Mouse (Mus musculus) cortical plate, adult 2 months (tissue): ENCODE measurements at regions not wholly inside any gene's neighbourhood (a gene's known extent, or its start where the extent isn't known, plus 50 kb on each side); places are given as distances from the start of the nearest gene placed in this dataset.
"Not testable (repeated sequence)": the region's sequence is repeated elsewhere in the genome, so short reads cannot be mapped to it uniquely, and the experiment has no call there.

ENCODE experiments used
- H3K27ac ChIP-seq: fragments of 200-500 bp; 2 replicates; pipeline ENCODE4 v1.5.1; 2012; ENCODE audit warnings: low read length, control low read depth, inconsistent platforms; ENCODE audit not compliant: insufficient read depth
- H3K4me1 ChIP-seq: fragments of 200-500 bp; 2 replicates; pipeline ENCODE4 v1.6.1; 2011; ENCODE audit warnings: low read length; ENCODE audit not compliant: control insufficient read depth, insufficient read depth
- H3K4me3 ChIP-seq: fragments of 200-500 bp; 2 replicates; pipeline ENCODE4 v1.5.1; 2011; ENCODE audit warnings: mild to moderate bottlenecking, low read length, control low read depth; ENCODE audit not compliant: insufficient read depth
- CTCF ChIP-seq: fragments of 200-500 bp; IDR thresholded peaks from 2 replicates; pipeline ENCODE4 v1.5.1; 2011; ENCODE audit warnings: mild to moderate bottlenecking, control low read depth, low read length; ENCODE audit not compliant: insufficient read depth; ENCODE audit errors: extremely low read depth
- POLR2A ChIP-seq: fragments of 200-500 bp; IDR thresholded peaks from 2 replicates; pipeline ENCODE4 v1.6.1; 2011; ENCODE audit warnings: mild to moderate bottlenecking, low read length, control low read depth; ENCODE audit not compliant: insufficient read depth; ENCODE audit errors: extremely low read depth

DNA sequence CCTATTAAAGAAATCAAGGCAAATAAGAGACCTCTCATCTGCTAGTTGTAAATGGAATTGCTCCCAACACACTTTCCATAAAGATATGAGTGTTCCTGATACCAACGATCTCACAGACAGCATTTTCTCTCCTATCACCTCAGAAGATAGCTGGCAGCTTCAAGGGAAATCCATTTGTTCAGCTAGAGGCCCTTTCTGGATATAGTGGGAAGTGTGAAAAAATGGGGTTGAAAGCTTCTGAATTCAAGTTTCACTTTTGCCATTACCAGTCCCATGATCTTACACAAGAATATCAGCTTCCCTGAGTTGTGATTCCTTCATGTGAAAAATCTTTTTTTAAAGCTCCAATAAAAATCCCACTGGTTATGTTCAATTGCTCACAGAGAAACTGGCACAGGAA is 369.1 kb upstream of the Zfp703 start:
- TF ChIP-seq CTCF (no peak), POLR2A (no peak)
- H3K4me1 ChIP-seq, result no peaks in the 10 kb centered on the region
- H3K4me3 ChIP-seq, result no peak overlapping the region
- H3K27ac ChIP-seq, result no peak overlapping the region

DNA sequence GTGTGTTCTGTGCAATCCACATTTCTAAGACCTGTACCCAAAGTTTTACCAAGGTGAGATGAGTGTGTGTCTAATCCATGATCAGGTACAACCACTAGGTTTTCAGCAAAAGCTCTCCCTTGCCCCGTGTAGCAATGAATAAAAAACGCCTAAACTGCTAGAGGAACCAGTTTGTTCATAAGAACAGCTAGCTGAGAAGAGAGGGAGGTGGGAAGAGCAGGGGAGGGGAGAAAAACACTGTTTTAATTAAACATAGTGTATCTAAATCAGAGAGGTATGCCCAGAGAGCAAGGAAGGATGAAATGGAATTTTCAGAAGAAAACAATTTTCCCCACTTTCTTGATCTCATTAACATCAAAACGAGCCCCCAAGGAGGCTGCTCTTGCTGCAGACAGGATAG is 368.5 kb upstream of the Zfp703 start:
- Histone ChIP-seq H3K4me3 (no peak overlapping the region), H3K27ac (no peak overlapping the region), H3K4me1 (no peaks in the 10 kb centered on the region)
- TF ChIP-seq CTCF (no peak), POLR2A (no peak)

DNA sequence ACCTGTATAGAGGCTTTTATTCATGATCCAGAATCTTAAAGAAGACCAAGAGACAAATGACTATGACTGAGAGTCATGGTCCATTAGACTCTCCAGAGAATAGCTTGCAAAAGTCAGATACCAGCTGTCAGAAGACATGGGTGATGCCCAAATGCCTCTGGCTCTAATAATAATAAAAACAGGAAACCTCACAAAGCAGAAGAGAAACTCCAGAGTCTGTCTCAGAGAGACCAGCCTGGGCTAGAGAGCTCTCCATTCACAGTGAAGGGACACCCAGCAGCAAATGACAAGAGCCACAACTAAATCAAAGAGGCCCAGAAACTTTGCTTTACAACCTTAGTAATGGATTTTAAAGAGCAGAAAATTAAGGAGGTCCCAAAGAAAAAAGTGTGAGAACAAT is 365.0 kb upstream of the Zfp703 start:
- Histone ChIP-seq H3K27ac (no peak overlapping the region), H3K4me3 (no peak overlapping the region), H3K4me1 (no peaks in the 10 kb centered on the region)
- TF ChIP-seq CTCF, result no peak
- TF ChIP-seq POLR2A, result no peak

DNA sequence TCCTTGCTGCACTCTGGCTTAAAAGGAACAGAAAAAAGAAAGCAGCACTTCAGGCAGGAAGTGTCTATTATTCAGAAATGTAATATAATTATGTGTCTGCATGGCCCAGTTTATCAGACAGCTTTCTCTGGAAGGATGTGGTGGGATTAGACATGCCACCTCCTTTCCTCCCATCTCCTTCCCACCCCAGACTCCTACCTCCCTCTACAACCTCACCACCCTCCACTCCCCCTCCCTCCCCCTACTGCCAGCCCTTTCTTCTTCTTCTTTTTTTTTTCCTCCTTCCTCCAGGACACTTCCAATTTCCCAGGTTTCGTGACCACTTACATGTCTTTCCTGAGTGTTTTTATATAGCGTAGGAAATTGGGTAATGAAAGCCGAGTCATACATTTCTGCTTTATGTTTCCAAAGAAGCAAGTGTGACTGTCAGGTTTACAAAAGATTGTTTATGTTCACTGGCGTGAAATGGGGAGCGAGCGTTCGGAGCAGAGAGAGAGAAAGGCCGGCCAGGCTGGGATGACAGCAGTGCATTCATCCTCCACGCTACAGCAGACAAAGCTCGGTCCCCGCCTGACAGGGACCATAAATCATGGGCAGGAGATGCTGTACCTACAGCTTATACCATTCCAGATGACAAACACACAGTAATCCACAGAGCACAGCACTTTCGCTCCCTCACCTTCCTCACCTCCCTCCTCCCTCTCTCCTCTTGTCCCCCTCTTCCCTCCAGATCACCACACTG is 354.6 kb upstream of the Zfp703 start:
- Histone ChIP-seq H3K4me1 (no peaks in the 10 kb centered on the region), H3K27ac (no peak overlapping the region), H3K4me3 (no peak overlapping the region)
- no peak for TF ChIP-seq POLR2A
- TF ChIP-seq CTCF, result no peak

DNA sequence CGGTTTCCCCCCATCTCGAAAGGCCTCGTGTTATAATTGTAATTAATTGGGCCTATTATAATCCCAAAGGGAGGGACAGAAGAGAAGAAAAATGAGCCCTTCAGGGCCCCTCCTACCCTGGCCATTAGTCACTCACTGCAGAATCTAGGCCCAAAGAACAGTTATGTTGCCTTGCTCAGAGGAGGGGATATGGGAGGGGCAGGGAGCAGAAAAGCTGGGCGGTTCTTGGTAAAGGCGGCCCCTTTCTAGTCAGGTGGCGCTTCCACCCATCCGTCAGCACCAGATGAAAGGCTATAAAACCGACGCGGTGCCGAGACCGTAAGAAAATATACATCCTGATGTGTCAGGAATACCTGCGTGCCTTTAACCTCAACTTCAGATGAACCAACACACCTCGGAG is 350.9 kb upstream of the Zfp703 start:
- no peak for TF ChIP-seq POLR2A
- Histone ChIP-seq H3K27ac (no peak overlapping the region), H3K4me1 (no peaks in the 10 kb centered on the region), H3K4me3 (no peak overlapping the region)

DNA sequence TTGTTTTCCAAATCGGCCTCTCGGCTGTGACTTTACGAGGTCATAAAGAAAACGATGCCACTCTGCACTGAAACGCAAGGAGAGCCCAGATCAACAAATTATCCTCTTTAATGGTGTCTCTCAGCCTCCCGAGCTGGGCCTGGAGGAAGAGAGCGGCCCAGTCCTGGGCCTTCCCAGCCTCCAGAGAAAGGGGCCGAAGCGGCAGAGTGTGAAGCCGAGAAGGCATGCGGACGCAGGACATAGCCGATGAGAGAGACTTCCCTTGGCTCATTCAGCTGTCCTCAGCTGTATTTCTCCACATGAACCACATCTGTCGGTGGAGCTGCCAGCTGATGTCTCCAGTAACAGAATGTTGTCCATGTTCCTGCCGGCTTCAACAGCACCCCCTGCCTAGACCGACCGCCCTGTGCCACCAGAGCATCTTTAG is 350.5 kb upstream of the Zfp703 start:
- no peaks in the 10 kb centered on the region for H3K4me1 ChIP-seq
- no peak overlapping the region for H3K27ac ChIP-seq
- no peak overlapping the region for H3K4me3 ChIP-seq
- TF ChIP-seq POLR2A, result no peak
- TF ChIP-seq CTCF, result no peak

DNA sequence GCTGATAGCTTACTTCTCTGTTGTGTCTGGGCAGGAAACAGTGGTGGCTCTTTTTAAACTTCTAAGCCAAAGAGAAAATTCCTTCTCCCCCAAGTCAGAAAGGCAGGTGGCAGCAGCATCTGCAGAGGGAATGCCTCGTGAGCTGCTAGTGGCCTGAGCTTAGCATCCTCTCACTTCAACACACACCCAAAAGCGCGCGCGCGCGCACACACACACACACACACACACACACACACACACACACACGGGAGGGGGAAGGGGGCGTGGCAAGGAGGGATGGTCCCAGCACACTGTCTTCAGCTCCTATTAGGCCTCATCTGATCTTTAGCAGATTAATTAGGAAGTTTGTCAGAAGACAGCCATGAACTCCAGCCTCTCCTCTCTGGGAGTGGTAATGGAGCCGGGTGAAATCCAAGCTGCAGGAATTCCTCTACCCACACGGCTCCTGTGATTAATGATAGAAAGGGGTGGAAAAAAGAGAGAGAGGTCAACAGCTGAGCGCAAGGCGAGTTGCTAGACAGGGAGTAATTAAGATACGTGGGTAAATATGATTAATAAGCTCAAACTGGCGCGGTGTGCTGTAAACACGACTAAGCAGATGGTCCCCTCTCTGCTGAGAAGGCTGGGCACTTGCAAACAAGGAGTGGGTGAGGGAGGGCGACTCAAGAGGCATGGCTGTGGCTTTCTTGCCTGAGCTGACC is 349.8 kb upstream of the Zfp703 start:
- no peak for TF ChIP-seq CTCF
- no peak overlapping the region for H3K27ac ChIP-seq
- no peaks in the 10 kb centered on the region for H3K4me1 ChIP-seq
- H3K4me3 ChIP-seq, result no peak overlapping the region

DNA sequence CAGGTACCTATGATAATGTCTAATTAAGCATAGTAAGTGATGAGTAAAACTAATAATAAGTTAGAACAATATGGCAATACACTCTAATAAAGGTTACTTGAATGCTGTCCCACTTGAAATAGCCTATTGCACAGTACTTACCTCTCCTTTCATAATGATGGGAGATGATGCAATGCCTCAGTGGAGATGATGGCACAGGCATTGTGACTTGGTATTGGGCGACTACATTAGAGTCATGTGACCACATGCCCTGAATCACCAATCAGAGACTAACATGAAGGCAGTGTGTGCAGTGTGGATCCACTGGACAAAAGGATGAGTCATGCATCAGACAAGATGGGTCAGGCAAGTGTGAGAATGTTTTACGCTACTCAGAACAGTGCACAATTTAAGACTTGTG is 346.6 kb upstream of the Zfp703 start:
- Histone ChIP-seq H3K4me3 (no peak overlapping the region), H3K27ac (no peak overlapping the region), H3K4me1 (no peaks in the 10 kb centered on the region)
- TF ChIP-seq CTCF (no peak), POLR2A (no peak)

DNA sequence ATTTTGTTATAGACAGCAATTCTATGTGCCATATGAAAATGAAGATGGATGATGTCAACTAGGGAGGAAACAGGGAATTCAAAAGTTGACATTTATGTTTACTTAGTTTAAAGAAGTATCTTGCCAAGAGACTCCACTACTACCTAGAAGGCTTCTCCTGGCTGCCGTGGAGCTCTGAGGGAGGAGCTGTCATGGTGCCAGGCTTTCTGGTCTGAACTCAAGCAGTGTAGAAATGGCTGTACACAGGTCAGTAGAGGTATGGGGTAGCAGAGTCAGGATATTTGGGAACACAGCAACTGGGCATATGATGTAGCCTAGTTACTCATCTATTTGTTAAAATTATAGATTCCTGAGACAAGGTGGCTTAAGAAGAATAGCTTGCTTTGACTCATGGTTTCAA is 341.4 kb upstream of the Zfp703 start:
- Histone ChIP-seq H3K4me3 (no peak overlapping the region), H3K27ac (no peak overlapping the region), H3K4me1 (no peaks in the 10 kb centered on the region)
- no peak for TF ChIP-seq CTCF
- no peak for TF ChIP-seq POLR2A

DNA sequence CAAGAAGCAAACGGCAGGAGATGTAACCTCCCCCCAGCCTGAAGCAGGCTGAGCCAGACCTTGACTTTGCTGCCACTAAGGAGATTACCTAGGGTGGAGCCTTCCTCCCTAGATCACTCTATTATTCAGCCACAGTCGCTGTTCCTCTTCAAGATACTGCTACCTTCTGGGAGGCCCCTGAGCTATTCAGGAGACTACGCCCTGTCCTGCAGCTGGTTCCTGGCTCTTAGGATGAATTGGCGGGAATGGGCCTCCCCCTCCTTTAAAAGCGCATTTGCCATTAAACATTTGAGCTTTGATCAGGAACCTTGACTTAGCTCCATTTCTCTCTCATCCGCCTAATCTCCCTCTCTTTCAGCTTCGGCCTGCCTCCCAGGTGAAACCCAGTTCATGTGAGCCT is 331.8 kb upstream of the Zfp703 start:
- not testable (repeated sequence) for H3K27ac ChIP-seq

More for the DNA sequence above, 331.8 kb upstream of the Zfp703 start:
- H3K4me3 ChIP-seq, H3K4me1 ChIP-seq: not testable (repeated sequence)
